Mouse (Mus musculus) ZHBTc4 (cell line): ENCODE data around the gene Sptbn4.

Source experiments
- DNase-seq: peaks from one replicate; pipeline ENCODE4 v3.0.0-alpha.2; 2011; ENCODE audit warnings: low read depth, low spot score

Gene Sptbn4

GRCm38 (mm10) chr7:27474490-27474954 lies 27.0 kb upstream of the Sptbn4 start:
- DNase-seq = peak; percentile 100

GRCm38 (mm10) chr7:27473835-27474489 lies 26.5 kb upstream of the Sptbn4 start:
- DNase-seq = peak; percentile 55

DNA sequence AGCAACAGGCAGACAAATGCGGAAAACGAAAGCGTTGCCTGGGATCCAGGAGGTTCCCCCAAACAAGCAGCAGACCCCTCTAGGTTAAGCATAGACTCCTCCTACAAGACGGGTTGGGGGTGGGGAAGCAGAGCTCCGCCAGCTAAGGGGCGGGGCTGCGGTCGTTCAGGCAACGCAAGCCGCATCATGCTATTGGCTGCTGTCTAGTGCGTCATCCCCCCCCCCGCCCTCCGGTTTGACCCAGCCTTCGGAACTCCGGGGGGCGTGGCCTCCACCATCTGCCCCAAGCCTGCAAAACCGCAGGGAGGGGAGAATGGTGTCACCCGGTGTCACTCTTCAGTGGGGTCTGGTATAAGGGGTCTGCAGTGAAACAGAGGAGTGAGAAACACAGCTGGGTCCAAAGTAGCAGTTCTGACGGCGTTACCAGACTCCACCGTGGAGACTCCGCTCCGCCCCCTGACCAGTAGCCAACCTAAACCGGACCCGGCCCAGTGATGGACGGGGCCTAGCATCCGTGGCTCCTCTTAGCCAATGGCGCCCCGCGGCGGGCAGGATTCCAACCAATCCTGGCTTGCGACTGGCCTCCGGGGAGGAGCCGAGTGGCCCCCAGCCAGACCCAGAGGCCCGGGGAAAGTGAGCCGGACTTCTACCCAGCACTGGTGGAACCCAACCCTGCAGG lies 25.8 kb upstream of the Sptbn4 start, which contains the start of gene Sertad3:
Gene Sertad3, plus strand, starts transcription at position 613 of the 679 bp plus-strand sequence.
- DNase-seq = peak; percentile 99

- no peak for DNase-seq
These were observed 25.1 kb upstream of the Sptbn4 start for GRCm38 (mm10) chr7:27472596-27472995.

DNA sequence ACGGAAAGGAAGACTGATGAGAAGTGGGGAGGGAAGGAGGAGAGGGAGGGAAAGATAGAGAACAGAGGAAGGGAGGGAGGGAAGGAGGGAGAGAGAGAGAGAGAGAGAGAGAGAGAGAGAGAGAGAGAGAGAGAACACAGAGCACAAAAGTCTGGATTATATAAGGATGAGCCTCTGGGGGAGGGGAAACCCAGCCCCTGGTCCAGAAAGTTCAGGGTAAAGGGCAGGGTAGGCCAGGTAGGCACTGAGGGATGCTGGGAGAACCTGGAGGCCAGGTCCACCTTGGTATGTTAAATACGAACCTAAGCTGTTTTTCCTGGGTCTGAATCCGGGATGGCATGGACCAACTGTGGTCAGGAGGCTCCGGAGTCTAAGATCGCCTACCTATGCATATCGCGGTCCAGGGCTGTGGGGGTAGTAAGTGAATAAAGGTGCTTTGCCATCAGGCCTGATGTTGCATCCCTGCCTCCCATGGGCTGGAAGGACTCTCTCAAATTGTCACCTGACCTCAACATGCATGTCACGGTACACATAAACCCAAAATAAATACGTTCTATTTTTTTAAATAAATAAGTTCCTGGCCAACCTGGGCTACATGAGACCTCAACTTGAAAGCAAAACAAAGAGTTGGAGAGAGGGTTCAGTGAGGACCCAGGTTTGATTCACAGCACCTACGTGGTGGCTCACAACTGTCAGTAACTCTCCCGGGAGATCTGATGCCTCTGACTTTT lies 24.1 kb upstream of the Sptbn4 start:
- no peak for DNase-seq

GRCm38 (mm10) chr7:27467648-27468047 lies 20.2 kb upstream of the Sptbn4 start:
- DNase-seq = no peak

DNA sequence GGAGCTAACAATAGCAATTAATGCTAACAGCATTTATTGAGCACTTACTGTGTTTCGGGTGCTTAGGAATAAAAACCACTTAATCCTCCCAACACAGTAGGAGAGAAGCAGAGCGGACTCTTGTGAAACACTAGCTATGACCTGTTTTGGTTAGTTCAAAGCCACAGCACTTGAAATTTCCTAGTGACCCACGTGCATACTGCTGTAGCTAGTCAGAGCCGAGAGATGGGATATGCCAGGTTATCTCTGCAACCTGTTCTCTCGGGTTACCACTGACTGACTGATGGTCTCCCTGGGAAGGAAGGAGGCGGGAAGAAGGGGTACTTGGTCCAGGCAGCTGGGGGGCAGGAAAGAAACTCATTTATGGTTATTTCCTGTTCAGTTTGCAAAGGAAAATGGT lies 13.0 kb upstream of the Sptbn4 start:
- no peak for DNase-seq

DNA sequence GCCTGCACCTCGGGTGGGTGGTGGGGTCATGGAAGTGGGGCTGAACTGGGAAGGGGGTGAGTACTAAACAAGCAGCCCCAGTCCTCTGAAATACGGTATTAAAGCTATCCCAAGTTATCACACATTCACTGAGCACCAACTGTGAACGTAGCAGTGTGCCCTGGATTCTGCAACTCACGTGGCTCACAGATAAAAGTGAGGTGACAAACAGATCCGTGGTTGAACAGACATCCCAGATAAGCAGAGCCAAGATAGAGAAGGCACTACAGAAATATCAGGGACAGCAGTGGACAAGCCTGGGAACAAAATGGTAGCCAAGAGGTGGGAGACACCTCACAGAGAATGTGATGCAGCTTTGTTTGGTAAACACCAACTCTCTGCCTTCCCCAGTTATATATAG lies 12.2 kb upstream of the Sptbn4 start:
- DNase-seq = no peak

GRCm38 (mm10) chr7:27458614-27459013 lies 11.1 kb upstream of the Sptbn4 start:
- DNase-seq = no peak

- DNase-seq = no peak
These were observed 7.8 kb upstream of the Sptbn4 start for GRCm38 (mm10) chr7:27455273-27455672.

DNA sequence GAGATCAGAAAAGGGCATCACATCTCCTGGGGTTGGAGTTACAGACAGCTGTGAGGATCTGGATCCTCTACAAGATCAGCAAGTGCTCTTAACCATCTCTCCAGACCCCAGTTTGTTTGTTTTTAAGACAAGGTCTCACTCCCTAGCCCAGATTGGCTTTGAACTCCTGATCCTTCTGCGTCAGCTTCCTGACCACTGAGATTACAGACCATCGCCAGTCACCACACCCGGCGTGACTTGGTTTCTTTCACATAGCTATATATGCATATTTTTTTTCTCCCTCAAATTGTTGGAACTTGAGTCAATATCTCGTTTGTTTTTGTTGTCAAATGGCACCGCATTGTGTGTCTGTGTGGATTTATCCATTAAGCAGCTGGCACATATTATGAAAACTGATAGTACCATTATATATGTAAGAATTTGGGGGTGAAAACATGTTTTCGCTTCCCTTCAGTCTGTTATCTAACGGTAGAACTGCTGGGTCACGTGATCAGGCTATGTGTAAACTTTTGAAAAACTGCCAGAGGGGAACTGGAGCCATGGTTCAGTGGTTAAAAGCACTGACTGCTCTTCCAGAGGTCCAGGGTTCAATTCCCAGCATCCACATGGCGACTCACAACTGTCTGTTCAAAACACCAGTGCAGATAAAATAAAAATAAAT lies 7.1 kb upstream of the Sptbn4 start:
- no peak for DNase-seq

- no peak for DNase-seq
These were observed 4.8 kb upstream of the Sptbn4 start for GRCm38 (mm10) chr7:27452206-27452770.

DNA sequence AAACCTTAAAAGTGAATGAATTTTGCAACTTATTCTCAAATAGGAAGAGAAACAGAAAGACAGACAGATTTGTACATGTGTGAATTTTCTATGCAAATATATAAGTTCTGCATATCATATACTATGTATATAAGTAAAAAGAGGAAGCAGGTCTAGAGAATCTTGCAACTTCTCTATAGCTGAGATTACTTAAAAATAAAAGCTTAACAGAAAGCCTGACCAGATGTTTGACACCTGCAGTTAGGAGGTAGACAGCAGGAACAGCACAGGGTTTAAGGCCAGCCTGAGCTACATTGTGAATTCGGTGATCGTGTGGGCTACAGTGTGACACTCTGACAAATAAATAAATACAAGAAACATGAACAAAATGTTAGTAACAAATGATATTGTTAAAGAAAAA lies 3.9 kb upstream of the Sptbn4 start:
- DNase-seq = no peak

- peak; percentile 91 for DNase-seq
These were observed 1.9 kb upstream of the Sptbn4 start for GRCm38 (mm10) chr7:27449256-27449862.

DNA sequence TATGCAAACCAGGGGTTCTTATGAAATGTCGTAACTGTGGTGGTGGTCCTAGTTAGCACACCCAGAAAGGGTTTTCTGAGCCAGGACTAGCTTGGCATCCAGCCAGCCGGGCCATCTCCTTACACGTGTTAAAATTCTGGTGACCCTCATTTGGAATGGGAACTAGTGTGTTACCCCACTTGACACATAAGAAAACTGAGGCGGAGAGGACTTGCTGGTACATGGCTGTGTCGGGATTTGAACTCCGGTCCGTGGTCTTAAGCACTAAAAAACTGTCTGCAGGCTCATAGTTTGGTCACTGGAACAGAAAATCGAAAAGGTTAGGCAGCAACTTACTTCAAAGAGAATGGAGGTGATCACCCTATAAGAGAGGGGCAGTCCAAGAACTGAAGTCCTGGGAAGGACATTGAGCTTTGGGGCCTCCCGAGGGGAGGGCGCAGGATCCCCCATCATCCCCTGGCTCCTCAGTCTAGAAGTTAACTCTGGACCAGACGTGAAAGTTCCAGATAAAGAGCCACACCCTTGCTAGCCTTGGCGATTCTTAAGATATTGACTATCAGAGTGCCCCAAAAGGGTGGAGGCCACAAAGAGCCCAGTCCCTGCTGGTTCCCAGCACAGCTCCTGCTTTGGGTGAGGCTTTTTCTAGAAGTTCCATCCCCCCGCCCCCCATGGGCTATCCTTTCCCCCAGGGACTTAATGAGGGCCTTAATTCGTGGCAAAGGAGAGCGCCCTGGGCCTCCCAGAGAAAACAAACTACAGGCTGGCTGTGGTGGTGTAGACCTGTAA lies 1.1 kb upstream of the Sptbn4 start:
- no peak for DNase-seq

GRCm38 (mm10) chr7:27446521-27447418 lies 716 bp downstream of the Sptbn4 start:
- peak; percentile 34 for DNase-seq

DNA sequence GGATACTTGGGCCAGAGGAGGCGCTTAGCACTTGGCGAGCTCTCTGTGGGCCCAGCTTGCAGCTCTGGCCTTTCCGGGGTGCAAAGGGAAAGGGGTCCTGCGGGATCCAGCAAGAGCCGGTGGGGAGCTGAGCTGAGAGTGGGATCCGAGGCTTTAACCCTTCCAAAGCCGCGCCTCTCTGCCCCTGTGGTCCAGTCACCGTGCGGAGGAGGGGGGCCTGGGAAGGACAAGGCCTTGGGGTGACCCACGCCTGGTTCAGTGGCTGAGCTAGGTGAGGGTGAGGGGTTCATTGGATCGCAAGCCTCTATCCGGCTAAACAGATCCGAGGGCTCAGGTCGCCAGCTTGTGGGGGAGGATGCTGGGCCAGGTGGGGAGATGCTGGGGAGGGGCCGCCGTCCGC lies 1.4 kb downstream of the Sptbn4 start:
- peak; percentile 22 for DNase-seq

DNA sequence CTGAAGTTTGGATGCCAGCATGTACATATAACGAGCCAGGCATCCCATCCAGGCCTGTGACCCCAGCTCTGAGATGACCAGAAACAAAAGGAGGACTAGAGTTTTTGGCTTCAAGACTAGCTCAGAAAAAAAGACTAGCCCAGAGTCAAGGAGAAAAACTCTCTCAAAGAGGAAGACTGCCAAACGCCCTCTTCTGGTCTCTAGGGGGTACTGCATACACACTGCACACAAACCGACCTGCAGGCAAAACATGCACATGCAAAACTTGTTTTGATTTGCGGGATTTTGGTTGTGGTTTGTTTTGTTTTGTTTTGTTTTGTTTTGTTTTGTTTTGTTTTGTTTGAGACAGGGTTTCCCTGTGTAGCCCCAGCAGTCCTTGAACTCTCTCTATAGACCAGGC lies 7.5 kb downstream of the Sptbn4 start:
- peak; percentile 80 for DNase-seq

DNA sequence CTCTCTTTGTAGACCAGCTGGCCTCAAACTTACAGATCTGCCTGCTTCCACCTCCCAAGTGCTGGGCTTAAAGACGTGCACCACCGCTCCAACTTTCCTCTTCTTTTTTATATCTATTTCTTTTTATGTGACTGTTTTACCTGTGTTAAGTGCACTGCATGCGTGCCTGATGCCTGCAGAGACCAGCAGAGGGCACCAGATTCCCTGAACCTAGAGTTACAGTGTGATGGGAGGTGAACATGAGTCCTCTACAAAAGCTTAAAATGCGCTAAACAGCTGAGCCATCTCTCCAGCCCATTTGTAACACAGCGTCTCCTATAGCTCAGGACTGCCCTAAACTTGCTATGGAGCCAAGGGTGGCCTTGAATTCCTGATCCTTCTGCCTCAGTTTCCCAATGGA lies 9.9 kb downstream of the Sptbn4 start:
- peak; percentile 82 for DNase-seq
